Mouse (Mus musculus) lung, embryonic 14.5 days (tissue): Measurements from ENCODE around the gene Ptprf. TPM values are rescaled to one million over a fixed set of nuclear protein-coding genes. Genes with fewer than 3 reads are reported as not detected.

ENCODE experiments used
- ATAC-seq: fragments of 200-750 bp; cut with Nextera tagmentation; 2 replicates; pipeline ENCODE4 v1.8.0; 2017; ENCODE audit warnings: mild to moderate bottlenecking, moderate TSS enrichment, moderate library complexity; ENCODE audit not compliant: insufficient read depth
- DNase-seq: peaks from one replicate; pipeline ENCODE4 v3.0.0-alpha.2; 2015
- H3K27ac ChIP-seq: fragments of 300-500 bp; sonication (generic); 2 replicates; pipeline ENCODE4 v1.5.1; 2014; ENCODE audit warnings: low read depth, mild to moderate bottlenecking, moderate library complexity
- H3K27me3 ChIP-seq: fragments of 300-500 bp; sonication (generic); 2 replicates; pipeline ENCODE4 v1.6.1; 2014; ENCODE audit warnings: low read length, control low read depth; ENCODE audit not compliant: insufficient read depth
- H3K36me3 ChIP-seq: fragments of 300-500 bp; sonication (generic); 2 replicates; pipeline ENCODE4 v1.6.1; 2014; ENCODE audit warnings: control low read depth; ENCODE audit not compliant: insufficient read depth
- H3K4me1 ChIP-seq: fragments of 300-500 bp; sonication (generic); 2 replicates; pipeline ENCODE4 v1.6.1; 2014; ENCODE audit warnings: antibody characterized with exemption, control low read depth; ENCODE audit not compliant: insufficient read depth
- H3K4me2 ChIP-seq: fragments of 300-500 bp; sonication (generic); 2 replicates; pipeline ENCODE4 v1.6.1; 2014; ENCODE audit warnings: mild to moderate bottlenecking
- H3K4me3 ChIP-seq: fragments of 300-500 bp; sonication (generic); 2 replicates; pipeline ENCODE4 v1.5.1; 2014; ENCODE audit warnings: low read depth, low read length
- H3K9ac ChIP-seq: fragments of 300-500 bp; sonication (generic); 2 replicates; pipeline ENCODE4 v1.6.1; 2014
- H3K9me3 ChIP-seq: fragments of 300-500 bp; sonication (generic); 2 replicates; pipeline ENCODE4 v1.6.1; 2016; ENCODE audit warnings: low read depth, low read length, control low read depth
- CTCF ChIP-seq: IDR thresholded peaks from 2 replicates; pipeline ENCODE4 v1.5.1; 2016; ENCODE audit warnings: antibody characterized with exemption, low read depth
- WGBS: fragments of 180-500 bp; shearing (Covaris S2); extraction: QIAGEN DNeasy Blood & Tissue Kit; methylation state at CpG from one replicate; pipeline ENCODE4 v1.1.7; 2014; 5-methylcytosine and 5-hydroxymethylcytosine counted together
- polyA plus RNA-seq: library from polyadenylated mRNA; unstranded; fragments of >200 nt; fragmentation: Nextera tagmentation; extraction: Ambion mirVana; gene quantifications from 2 replicates; pipeline ENCODE4 v1.2.1, GENCODE M21; 2014

Gene Ptprf
- polyA plus RNA-seq, 1 experiment from 2014 or later, result 75.7 TPM

DNA sequence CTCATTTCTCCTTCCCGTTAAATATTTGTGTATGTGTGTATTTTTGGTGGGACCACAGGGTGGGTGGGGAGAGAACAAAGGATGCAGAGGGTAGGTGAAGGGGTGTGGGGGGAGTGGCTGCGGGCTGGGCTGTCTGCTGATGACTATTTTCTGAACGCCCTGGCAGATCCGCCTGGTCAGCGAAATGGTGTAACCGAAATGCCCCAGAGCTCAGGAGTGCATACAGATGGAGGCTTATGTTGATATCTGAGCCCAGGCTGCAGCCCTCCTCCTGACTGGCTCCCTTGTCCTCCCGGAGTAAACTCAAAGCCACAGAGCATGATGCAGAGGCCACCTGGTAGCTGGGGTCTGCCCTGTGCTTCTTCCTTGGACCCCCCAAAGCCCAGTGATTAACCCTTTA lies 47.4 kb downstream of the Ptprf start:
- no peak overlapping the region for H3K4me3 ChIP-seq
- peaks cover 63% of the 10 kb centered on the region for H3K36me3 ChIP-seq
- H3K4me2 ChIP-seq, result no peak overlapping the region
- H3K9ac ChIP-seq, result no peak overlapping the region
- no peak for TF ChIP-seq CTCF
- H3K9me3 ChIP-seq, result no peaks in the 10 kb centered on the region
- no peaks in the 10 kb centered on the region for H3K4me1 ChIP-seq
- 64% methylated on average over 7 of the region's 7 CpGs for WGBS
- DNase-seq (no peak), ATAC-seq (no peak)
- H3K27me3 ChIP-seq, result no peaks in the 10 kb centered on the region
- H3K27ac ChIP-seq, result no peak overlapping the region

GRCm38 (mm10) chr4:118243298-118243697 lies 47.9 kb downstream of the Ptprf start:
- TF ChIP-seq CTCF, result no peak
- 90% methylated on average over 11 of the region's 11 CpGs for WGBS
- Histone ChIP-seq H3K36me3 (peaks cover 63% of the 10 kb centered on the region), H3K27me3 (no peaks in the 10 kb centered on the region), H3K4me3 (no peak overlapping the region), H3K27ac (no peak overlapping the region), H3K4me2 (no peak overlapping the region), H3K4me1 (no peaks in the 10 kb centered on the region), H3K9me3 (no peaks in the 10 kb centered on the region), H3K9ac (no peak overlapping the region)
- ATAC-seq (no peak), DNase-seq (no peak)

GRCm38 (mm10) chr4:118239960-118240689 lies 51.1 kb downstream of the Ptprf start:
- peak; percentile 61 for ATAC-seq
- no peaks in the 10 kb centered on the region for H3K4me1 ChIP-seq
- H3K4me2 ChIP-seq, result no peak overlapping the region
- H3K9ac ChIP-seq, result no peak overlapping the region
- DNase-seq, result peak; percentile 44
- peaks cover 62% of the 10 kb centered on the region for H3K36me3 ChIP-seq
- H3K4me3 ChIP-seq, result no peak overlapping the region
- no peaks in the 10 kb centered on the region for H3K9me3 ChIP-seq
- H3K27me3 ChIP-seq, result no peaks in the 10 kb centered on the region
- no peak for TF ChIP-seq CTCF
- 60% methylated on average over 15 of the region's 16 CpGs for WGBS
- peak overlapping the region; percentile 30; the same call in 1 of the 2 replicates for H3K27ac ChIP-seq

DNA sequence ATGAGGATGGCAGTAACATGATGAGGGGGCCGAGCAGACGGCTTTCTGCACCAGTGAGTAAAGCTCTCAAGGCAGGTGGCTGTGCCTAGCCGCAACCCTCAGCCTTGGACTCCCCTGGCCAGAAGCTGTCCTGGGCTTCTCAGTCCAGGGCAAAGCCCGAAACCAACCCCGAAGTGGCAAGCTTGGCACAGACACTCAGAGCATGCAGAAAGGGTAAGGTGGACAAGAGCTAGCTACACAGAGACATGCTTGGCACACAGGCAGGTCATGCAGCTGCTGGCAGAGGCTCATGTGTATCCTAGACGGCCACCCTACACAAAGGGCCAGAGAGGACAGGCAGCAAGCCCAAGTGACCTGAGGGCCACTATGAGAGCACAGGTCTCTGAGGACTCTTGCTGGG lies 52.5 kb downstream of the Ptprf start:
- DNase-seq (no peak), ATAC-seq (no peak)
- Histone ChIP-seq H3K9ac (no peak overlapping the region), H3K4me1 (no peaks in the 10 kb centered on the region), H3K27me3 (no peaks in the 10 kb centered on the region), H3K9me3 (no peaks in the 10 kb centered on the region), H3K4me3 (no peak overlapping the region), H3K36me3 (peaks cover 65% of the 10 kb centered on the region), H3K4me2 (no peak overlapping the region), H3K27ac (no peak overlapping the region)
- TF ChIP-seq CTCF, result no peak
- WGBS, result 83% methylated on average over 6 of the region's 6 CpGs

DNA sequence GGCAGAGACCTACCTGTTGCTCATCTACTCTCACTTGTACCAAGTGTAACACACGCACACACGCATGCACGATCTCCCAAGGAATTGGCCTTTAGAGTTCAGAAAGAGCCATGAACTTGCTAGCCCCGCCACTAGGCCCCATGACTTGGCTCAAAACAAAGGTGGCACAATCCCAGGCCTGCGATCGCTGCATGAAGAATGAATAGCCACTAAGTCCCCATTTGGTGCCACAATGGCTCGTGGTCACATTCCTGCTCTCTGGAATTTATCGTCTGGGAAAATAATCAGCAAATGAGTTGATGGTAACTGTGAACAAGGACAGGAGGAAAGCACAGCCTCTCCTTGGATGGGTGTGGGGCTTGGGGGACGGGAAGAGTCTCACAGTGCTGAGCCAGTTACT lies 54.3 kb downstream of the Ptprf start:
- no peak for ATAC-seq
- WGBS, result 88% methylated on average over 9 of the region's 9 CpGs
- no peak for TF ChIP-seq CTCF

GRCm38 (mm10) chr4:118234711-118235388 lies 56.4 kb downstream of the Ptprf start:
- no peak for ATAC-seq

More for the DNA sequence above, 54.3 kb downstream of the Ptprf start:
- DNase-seq, result no peak
- Histone ChIP-seq H3K4me3 (no peak overlapping the region), H3K4me2 (no peak overlapping the region), H3K36me3 (peaks cover 74% of the 10 kb centered on the region), H3K4me1 (no peaks in the 10 kb centered on the region), H3K9me3 (no peaks in the 10 kb centered on the region), H3K27me3 (no peaks in the 10 kb centered on the region), H3K27ac (no peak overlapping the region), H3K9ac (no peak overlapping the region)

DNA sequence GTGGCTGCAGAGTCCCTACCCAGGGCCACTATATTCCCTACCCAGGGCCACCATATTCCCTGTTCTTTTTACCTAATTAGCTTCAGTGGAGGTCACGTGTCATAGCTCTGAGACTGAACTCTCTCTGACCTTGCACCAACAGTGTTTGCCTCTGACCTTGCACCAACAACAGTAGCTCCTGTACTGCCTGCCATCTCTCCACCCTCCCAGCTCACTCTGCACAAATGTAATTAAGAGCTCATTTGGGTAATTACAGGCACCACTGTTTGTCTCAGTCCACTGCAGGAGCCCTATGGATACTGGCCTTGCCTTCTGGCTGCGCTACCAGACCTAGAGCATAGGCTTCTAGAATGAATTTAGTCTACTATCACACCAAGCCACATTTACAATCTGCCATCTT lies 57.3 kb downstream of the Ptprf start:
- H3K4me2 ChIP-seq, result no peak overlapping the region
- H3K27me3 ChIP-seq, result no peaks in the 10 kb centered on the region
- no peak for ATAC-seq
- 83% methylated on average over 2 of the region's 2 CpGs for WGBS
- no peak for TF ChIP-seq CTCF
- peaks cover 92% of the 10 kb centered on the region for H3K36me3 ChIP-seq
- H3K9ac ChIP-seq, result no peak overlapping the region
- H3K4me1 ChIP-seq, result no peaks in the 10 kb centered on the region
- H3K4me3 ChIP-seq, result no peak overlapping the region
- H3K27ac ChIP-seq, result no peak overlapping the region
- DNase-seq, result no peak
- no peaks in the 10 kb centered on the region for H3K9me3 ChIP-seq

More at GRCm38 (mm10) chr4:118234711-118235388, 56.4 kb downstream of the Ptprf start:
- no peak overlapping the region for H3K4me3 ChIP-seq
- peaks cover 89% of the 10 kb centered on the region for H3K36me3 ChIP-seq
- no peaks in the 10 kb centered on the region for H3K9me3 ChIP-seq
- H3K9ac ChIP-seq, result no peak overlapping the region
- no peaks in the 10 kb centered on the region for H3K4me1 ChIP-seq
- H3K27ac ChIP-seq, result no peak overlapping the region
- no peak for TF ChIP-seq CTCF
- 61% methylated on average over 11 of the region's 11 CpGs for WGBS
- no peaks in the 10 kb centered on the region for H3K27me3 ChIP-seq
- no peak for DNase-seq
- no peak overlapping the region for H3K4me2 ChIP-seq
